Mouse (Mus musculus) neutrophil, adult 5-6 weeks (primary cell): ENCODE results near the gene Ccdc159. TPM values are rescaled to one million over a fixed set of nuclear protein-coding genes. Genes with fewer than 3 reads are reported as not detected.

ENCODE experiments used
- total RNA-seq: library from RNA; stranded (forward); fragments of 200-1000 nt; gene quantifications from 2 replicates; pipeline ENCODE4 v1.2.3, GENCODE M21; 2017

Ccdc159 gene
- total RNA-seq, 1 experiment from 2014 or later, result not detected

Other genes with a start within 250 kb of the Ccdc159 start
- gene Ldlr, start 204.0 kb upstream of the Ccdc159 start, total RNA-seq, result 8.6 and 10.0 TPM in 2 replicates
- 2.7 and 5.2 TPM in 2 replicates for gene Spc24, start 167.2 kb upstream of the Ccdc159 start, total RNA-seq
- 0.23 TPM in 1 of 2 replicates, not detected in the other for gene Kank2, start 128.7 kb upstream of the Ccdc159 start, total RNA-seq
- not detected in 2 replicates for gene Angptl8, start 92.0 kb upstream of the Ccdc159 start, total RNA-seq
- gene Dock6, start 74.8 kb upstream of the Ccdc159 start, total RNA-seq, result 1.2 and 3.3 TPM in 2 replicates
- 17.1 and 20.0 TPM in 2 replicates for gene Rab3d, start 9.3 kb upstream of the Ccdc159 start, total RNA-seq
- 1.6 TPM in 1 of 2 replicates, not detected in the other for gene Tmem205, start 85 bp downstream of the Ccdc159 start, total RNA-seq
- gene Plppr2, start 9.6 kb downstream of the Ccdc159 start, total RNA-seq, result 0.25 TPM in 1 of 2 replicates, not detected in the other
- 3.1 and 3.7 TPM in 2 replicates for gene Swsap1, start 28.3 kb downstream of the Ccdc159 start, total RNA-seq
- gene Epor, start 36.0 kb downstream of the Ccdc159 start, total RNA-seq, result not detected in 2 replicates
- gene Rgl3, start 62.0 kb downstream of the Ccdc159 start, total RNA-seq, result not detected in 2 replicates
- 0.49 TPM in 1 of 2 replicates, not detected in the other for gene Ccdc151, start 75.2 kb downstream of the Ccdc159 start, total RNA-seq
- gene Prkcsh, start 75.3 kb downstream of the Ccdc159 start, total RNA-seq, result 37.1 and 40.3 TPM in 2 replicates
- gene Elavl3, start 124.6 kb downstream of the Ccdc159 start, total RNA-seq, result not detected in 2 replicates
- not detected in 2 replicates for gene Gm49318, start 143.8 kb downstream of the Ccdc159 start, total RNA-seq
- gene Zfp653, start 143.9 kb downstream of the Ccdc159 start, total RNA-seq, result 13.5 and 18.5 TPM in 2 replicates
- gene Ecsit, start 158.0 kb downstream of the Ccdc159 start, total RNA-seq, result 10.1 and 14.0 TPM in 2 replicates
- not detected in 2 replicates for gene Cnn1, start 171.7 kb downstream of the Ccdc159 start, total RNA-seq
- gene Elof1, start 189.7 kb downstream of the Ccdc159 start, total RNA-seq, result 27.4 and 27.9 TPM in 2 replicates
- 70.6 and 71.3 TPM in 2 replicates for gene Acp5, start 208.2 kb downstream of the Ccdc159 start, total RNA-seq
- 13.0 and 16.6 TPM in 2 replicates for gene Pigyl, start 229.4 kb downstream of the Ccdc159 start, total RNA-seq